Mouse (Mus musculus) heart, postnatal 36 days (tissue): ENCODE data around the gene Zfp618. TPM values are rescaled to one million over a fixed set of nuclear protein-coding genes. Genes with fewer than 3 reads are reported as not detected.

Experiments
- total RNA-seq, 2 experiments: library from RNA; stranded (reverse); gene quantifications; 2 replicates each; pipeline ENCODE4 v1.2.3; 2021

Zfp618 gene
- total RNA-seq, 2 experiments from 2014 or later = 0.33 to 0.56 TPM

Other genes with a start within 250 kb of the Zfp618 start
- gene Ambp, start 189.2 kb downstream of the Zfp618 start, total RNA-seq = not detected
- not detected for gene Kif12, start 206.6 kb downstream of the Zfp618 start, total RNA-seq
- 1 to 10 TPM; 1.1 to 1.4 TPM for gene Col27a1, start 248.4 kb downstream of the Zfp618 start, total RNA-seq